Mouse (Mus musculus) spleen, adult 2 months (tissue): ENCODE data around the gene Galnt4. TPM values are rescaled to one million over a fixed set of nuclear protein-coding genes. Genes with fewer than 3 reads are reported as not detected.
A peak's percentile ranks its signal among the peaks of the same experiment; 100 is the strongest.
"Not testable (repeated sequence)": the region's sequence is repeated elsewhere in the genome, so short reads cannot be mapped to it uniquely, and the experiment has no call there.

Source experiments
- DNase-seq, 2 experiments: peaks; one replicate each; pipeline versions ENCODE4 v3.0.0 to v3.0.0-alpha.2; 2012 to 2021; ENCODE audit warnings: low spot score in 2 of 2, low read depth in 1 of 2
- H3K27ac ChIP-seq: fragments of 200-500 bp; 2 replicates; pipeline ENCODE4 v1.5.1; 2012; ENCODE audit warnings: low read length, inconsistent platforms; ENCODE audit not compliant: insufficient read depth
- H3K27me3 ChIP-seq: fragments of 200-500 bp; 2 replicates; pipeline ENCODE4 v1.6.1; 2012; ENCODE audit warnings: mild to moderate bottlenecking, moderate library complexity, low read length, inconsistent platforms; ENCODE audit not compliant: control insufficient read depth, insufficient read depth
- H3K36me3 ChIP-seq: fragments of 200-500 bp; 2 replicates; pipeline ENCODE4 v1.6.1; 2012; ENCODE audit warnings: mild to moderate bottlenecking, low read length, inconsistent platforms; ENCODE audit not compliant: control insufficient read depth, insufficient read depth
- H3K4me1 ChIP-seq: fragments of 200-500 bp; 2 replicates; pipeline ENCODE4 v1.6.1; 2011; ENCODE audit warnings: inconsistent platforms; ENCODE audit not compliant: control insufficient read depth, insufficient read depth, insufficient read length
- H3K4me3 ChIP-seq: fragments of 200-500 bp; 2 replicates; pipeline ENCODE4 v1.5.1; 2011; ENCODE audit warnings: mild to moderate bottlenecking, inconsistent platforms; ENCODE audit not compliant: insufficient read depth, insufficient read length; ENCODE audit errors: extremely low read depth
- CTCF ChIP-seq: fragments of 200-500 bp; IDR thresholded peaks from 2 replicates; pipeline ENCODE4 v1.5.1; 2011; ENCODE audit warnings: mild to moderate bottlenecking, inconsistent platforms; ENCODE audit not compliant: insufficient read depth, insufficient read length, insufficient replicate concordance; ENCODE audit errors: extremely low read depth
- POLR2A ChIP-seq: fragments of 200-500 bp; IDR thresholded peaks from 2 replicates; pipeline ENCODE4 v1.6.1; 2011; ENCODE audit warnings: low read depth, low read length, inconsistent platforms
- WGBS: fragments of 180-500 bp; shearing (Covaris S2); methylation state at CpG from one replicate; pipeline ENCODE4 v1.1.7; 2018; 5-methylcytosine and 5-hydroxymethylcytosine counted together
- polyA plus RNA-seq: library from polyadenylated mRNA; depleted of rRNA; stranded (reverse); fragments of >200 nt; gene quantifications from 2 replicates; pipeline ENCODE4 v1.2.3, GENCODE M21; 2012; rRNA removed

Gene Galnt4
- polyA plus RNA-seq, 1 experiment, result 1.5 TPM

DNA sequence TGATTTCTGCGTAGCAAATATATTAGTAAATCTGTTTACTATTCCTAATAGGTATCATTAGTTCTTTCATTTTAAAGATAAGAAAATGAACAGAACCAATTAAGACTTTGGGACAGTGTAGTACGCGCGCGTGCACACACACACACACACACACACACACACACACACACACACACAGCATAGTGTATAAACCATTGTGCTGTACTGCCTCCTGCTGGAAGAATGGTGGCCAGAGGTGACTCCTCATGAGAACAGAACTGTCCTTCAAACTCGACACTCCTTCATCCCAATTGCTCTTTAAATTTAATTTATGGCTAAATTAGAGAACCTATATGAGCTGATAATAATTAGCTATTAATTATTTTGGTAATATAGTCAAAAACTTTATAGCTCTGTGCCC lies 44.1 kb downstream of the Galnt4 start:
- H3K36me3 ChIP-seq, result peaks cover 6% of the 10 kb centered on the region
- no peaks in the 10 kb centered on the region for H3K4me1 ChIP-seq
- peak in 1 of 2 experiments; percentile 53 for DNase-seq
- no peak for TF ChIP-seq POLR2A
- peak; percentile 65; the same call in 1 of the 2 replicates for TF ChIP-seq CTCF
- 81% methylated on average over 6 of the region's 6 CpGs for WGBS
- H3K27ac ChIP-seq, result no peak overlapping the region
- no peak overlapping the region for H3K4me3 ChIP-seq
- H3K27me3 ChIP-seq, result no peaks in the 10 kb centered on the region

DNA sequence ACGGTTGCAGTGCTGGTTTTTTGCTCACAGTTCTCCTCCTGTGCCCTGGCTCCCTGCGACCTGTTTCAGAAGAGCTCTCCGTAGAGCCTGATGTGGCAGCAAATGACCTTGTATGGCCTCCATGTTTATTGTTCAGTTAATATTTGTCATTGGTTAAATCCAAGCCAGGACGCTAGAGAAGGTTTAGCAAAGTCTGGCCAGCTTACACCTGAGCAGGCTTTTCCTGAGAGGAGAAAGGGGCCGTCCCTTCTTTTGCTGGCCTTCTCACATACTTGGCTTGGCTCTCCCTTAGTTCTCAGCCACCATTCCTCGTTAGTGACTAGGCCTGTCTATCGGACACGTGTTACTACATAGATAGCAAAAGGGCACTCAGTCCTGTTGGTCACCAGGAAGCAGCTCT lies 46.7 kb downstream of the Galnt4 start:
- H3K27ac ChIP-seq, result no peak overlapping the region
- no peak for TF ChIP-seq POLR2A
- 94% methylated on average over 8 of the region's 8 CpGs for WGBS
- DNase-seq, result no peak
- H3K36me3 ChIP-seq, result peaks cover 5% of the 10 kb centered on the region
- no peaks in the 10 kb centered on the region for H3K27me3 ChIP-seq
- H3K4me3 ChIP-seq, result no peak overlapping the region
- no peaks in the 10 kb centered on the region for H3K4me1 ChIP-seq

DNA sequence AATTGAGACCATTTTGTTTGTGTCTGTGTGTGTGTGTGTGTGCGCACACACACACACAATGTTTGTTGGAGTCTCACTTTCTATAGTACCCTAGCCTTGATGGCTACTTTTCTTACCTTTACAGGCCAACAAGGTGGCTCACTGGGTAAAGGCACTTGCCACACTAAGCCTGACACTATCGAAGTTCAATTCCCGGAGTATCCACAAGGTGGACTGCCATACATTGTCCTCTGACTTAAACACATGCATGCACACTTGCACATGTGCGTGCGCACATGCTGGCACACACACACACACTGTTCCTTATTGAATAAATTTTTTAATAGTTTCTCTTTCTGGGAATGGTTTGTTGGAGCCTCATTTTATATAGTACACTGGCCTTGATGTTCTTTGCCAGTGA lies 48.8 kb downstream of the Galnt4 start:
- Histone ChIP-seq H3K27ac (no peak overlapping the region), H3K4me3 (no peak overlapping the region), H3K27me3 (no peaks in the 10 kb centered on the region), H3K4me1 (no peaks in the 10 kb centered on the region), H3K36me3 (peaks cover 6% of the 10 kb centered on the region)
- no peak for DNase-seq
- no peak for TF ChIP-seq CTCF
- no peak for TF ChIP-seq POLR2A
- 90% methylated on average over 5 of the region's 5 CpGs for WGBS

DNA sequence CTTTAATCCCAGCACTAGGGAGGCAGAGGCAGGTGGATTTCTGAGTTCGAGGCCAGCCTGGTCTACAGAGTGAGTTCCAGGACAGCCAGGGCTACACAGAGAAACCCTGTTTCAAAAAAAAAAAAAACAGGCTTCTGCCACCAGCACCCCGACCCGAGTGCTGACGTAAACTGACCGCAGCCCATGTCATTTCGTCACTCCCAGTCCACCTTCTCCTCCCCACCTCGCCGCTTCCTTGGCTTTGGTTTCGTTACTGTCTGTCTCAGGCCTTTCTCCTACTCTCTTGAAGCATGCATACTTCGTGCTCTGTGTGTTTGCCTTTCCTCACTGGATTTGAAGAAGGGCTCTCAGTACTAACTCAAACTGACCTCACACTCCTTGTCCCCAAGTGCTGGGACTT lies 49.7 kb downstream of the Galnt4 start:
- not testable (repeated sequence) for DNase-seq, H3K27me3 ChIP-seq, H3K36me3 ChIP-seq, H3K4me1 ChIP-seq, H3K27ac ChIP-seq, H3K4me3 ChIP-seq
- WGBS, result 91% methylated on average over 10 of the region's 10 CpGs

DNA sequence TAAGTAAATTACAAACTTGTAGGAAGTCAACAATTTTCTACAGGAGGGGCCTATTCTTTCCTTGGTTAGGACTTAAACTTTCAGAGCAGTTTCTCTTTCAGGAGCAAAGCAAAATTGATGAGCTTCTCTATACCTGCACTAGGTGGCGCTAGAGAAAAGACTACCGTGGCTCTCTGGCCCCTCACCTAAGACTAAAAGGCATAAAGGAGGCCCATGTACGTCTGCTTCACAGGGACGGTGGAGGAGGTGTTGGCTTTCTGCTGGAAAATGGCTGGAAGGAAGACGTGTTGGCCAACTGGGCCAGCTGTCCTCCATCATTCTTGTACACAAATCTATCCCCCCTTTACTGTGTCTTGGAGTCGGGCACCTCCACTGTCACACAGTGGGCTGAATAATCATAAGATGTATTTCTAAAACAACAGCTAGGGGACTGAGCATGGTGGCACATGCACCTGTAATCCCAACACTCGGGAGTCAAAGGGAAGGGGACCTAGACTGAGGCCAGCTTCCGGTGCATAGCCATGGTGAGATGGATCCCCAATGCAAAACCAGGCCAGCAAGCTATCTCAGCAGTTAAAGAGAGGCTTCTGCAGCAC lies 54.1 kb downstream of the Galnt4 start:
- DNase-seq, result peak; percentile 31
- 52% methylated on average over 8 of the region's 8 CpGs for WGBS
- H3K36me3 ChIP-seq, result peaks cover 3% of the 10 kb centered on the region; the same call in 1 of the 2 replicates
- no peaks in the 10 kb centered on the region for H3K4me1 ChIP-seq
- H3K4me3 ChIP-seq, result no peak overlapping the region
- no peak overlapping the region for H3K27ac ChIP-seq
- no peak for TF ChIP-seq POLR2A
- peak; percentile 50; the same call in 1 of the 2 replicates for TF ChIP-seq CTCF
- no peaks in the 10 kb centered on the region for H3K27me3 ChIP-seq

Other genes with a start within 250 kb of the Galnt4 start
- gene Atp2b1, start 193.8 kb upstream of the Galnt4 start, polyA plus RNA-seq, result 5.3 and 9.3 TPM in 2 replicates
- gene Poc1b, start 1.1 kb upstream of the Galnt4 start, polyA plus RNA-seq, result 4.4 and 5.1 TPM in 2 replicates
- gene Phxr2, start 18.2 kb downstream of the Galnt4 start, polyA plus RNA-seq, result not detected in 2 replicates
- gene Dusp6, start 155.1 kb downstream of the Galnt4 start, polyA plus RNA-seq, result 30.8 and 49.1 TPM in 2 replicates